Mouse (Mus musculus) urinary bladder, postnatal 4 days (tissue): ENCODE measurements around the gene Dchs1.

Experiments
- DNase-seq, 2 experiments: peaks; one replicate each; pipeline ENCODE4 v3.0.0; 2021 to 2022; ENCODE audit warnings: low spot score in 2 of 2

Dchs1 gene

GRCm38 (mm10) chr7:105787285-105788140, at the start of gene Dchs1:
Dchs1 (minus strand) TSS chr7:105787654.
- DNase-seq: no peak

- DNase-seq: no peak
Measured at GRCm38 (mm10) chr7:105824281-105824680, 36.8 kb upstream of the Dchs1 start.

GRCm38 (mm10) chr7:105818483-105818882, 31.0 kb upstream of the Dchs1 start:
- DNase-seq: no peak

- no peak for DNase-seq
Measured at GRCm38 (mm10) chr7:105816736-105817135, 29.3 kb upstream of the Dchs1 start.

- DNase-seq: no peak
Measured at GRCm38 (mm10) chr7:105813326-105813725, 25.9 kb upstream of the Dchs1 start.

GRCm38 (mm10) chr7:105812566-105812965, 25.1 kb upstream of the Dchs1 start:
- DNase-seq: no peak

- no peak for DNase-seq
Measured at GRCm38 (mm10) chr7:105811516-105811915, 24.1 kb upstream of the Dchs1 start.

GRCm38 (mm10) chr7:105810877-105811489, 23.5 kb upstream of the Dchs1 start, which contains the start of gene Mrpl17:
Mrpl17 (minus strand) TSS chr7:105811099.
- DNase-seq: peak; percentile 100

GRCm38 (mm10) chr7:105810280-105810876, 22.9 kb upstream of the Dchs1 start:
- DNase-seq: no peak

GRCm38 (mm10) chr7:105809836-105810235, 22.4 kb upstream of the Dchs1 start:
- DNase-seq: no peak

GRCm38 (mm10) chr7:105808385-105808784, 20.9 kb upstream of the Dchs1 start:
- no peak for DNase-seq

GRCm38 (mm10) chr7:105806716-105807115, 19.3 kb upstream of the Dchs1 start:
- no peak for DNase-seq

GRCm38 (mm10) chr7:105806125-105806524, 18.7 kb upstream of the Dchs1 start:
- DNase-seq: no peak

GRCm38 (mm10) chr7:105803428-105803827, 16.0 kb upstream of the Dchs1 start:
- DNase-seq: no peak

GRCm38 (mm10) chr7:105802771-105803170, 15.3 kb upstream of the Dchs1 start:
- DNase-seq: no peak

- DNase-seq: no peak
Measured at GRCm38 (mm10) chr7:105802312-105802711, 14.9 kb upstream of the Dchs1 start.

- DNase-seq: no peak
Measured at GRCm38 (mm10) chr7:105796972-105797371, 9.5 kb upstream of the Dchs1 start.

GRCm38 (mm10) chr7:105795759-105796366, 8.4 kb upstream of the Dchs1 start:
- no peak for DNase-seq

GRCm38 (mm10) chr7:105793701-105794100, 6.2 kb upstream of the Dchs1 start:
- DNase-seq: no peak

GRCm38 (mm10) chr7:105791147-105791546, 3.7 kb upstream of the Dchs1 start:
- no peak for DNase-seq

- no peak for DNase-seq
Measured at GRCm38 (mm10) chr7:105786506-105787284, 759 bp downstream of the Dchs1 start.
